Mouse (Mus musculus) embryonic fibroblast, embryonic 13.5 days (primary cell): ENCODE measurements around the gene Mgat4b.

Experiments
- CTCF ChIP-seq: IDR thresholded peaks from 2 replicates; pipeline ENCODE4 v1.5.1; 2011; ENCODE audit warnings: mild to moderate bottlenecking, control low read depth, low read length, moderate library complexity, borderline replicate concordance; ENCODE audit not compliant: insufficient read depth
- POLR2A ChIP-seq: IDR thresholded peaks from 2 replicates; pipeline ENCODE4 v1.6.1; 2011; ENCODE audit warnings: low read depth, mild to moderate bottlenecking, control low read depth, low read length, moderate library complexity

DNA sequence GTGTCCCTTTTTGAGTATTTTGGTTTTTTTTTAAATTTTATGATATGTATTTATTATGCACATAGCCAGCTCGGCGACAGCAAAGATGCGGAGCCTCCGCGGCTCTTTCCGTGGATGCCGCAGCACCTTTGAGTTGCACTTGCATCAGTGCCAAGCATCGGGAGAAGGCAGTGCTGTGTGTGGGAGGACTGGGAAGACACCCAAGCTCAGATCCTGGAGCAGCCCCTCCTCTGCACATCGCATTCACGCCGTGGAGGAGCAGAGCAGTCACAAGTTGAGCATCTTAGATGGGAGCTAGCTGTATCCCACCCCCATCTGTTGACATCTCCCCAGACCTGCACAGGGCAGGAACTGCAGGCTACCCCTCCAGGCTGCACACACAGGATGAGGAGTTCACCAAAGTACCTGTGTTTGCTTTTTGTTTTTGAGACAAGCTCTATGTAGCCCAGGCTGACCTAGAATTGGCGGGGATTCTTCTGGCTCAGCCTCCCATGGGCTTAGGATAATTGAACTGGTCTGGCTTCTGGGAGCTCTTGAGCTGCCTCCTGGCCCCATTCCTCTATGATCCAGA is 43.4 kb downstream of the Mgat4b start:
- TF ChIP-seq POLR2A, result no peak
- TF ChIP-seq CTCF, result no peak
